Mouse (Mus musculus): ENCODE measurements at regions not wholly inside any gene's neighbourhood (a gene's known extent, or its start where the extent isn't known, plus 50 kb on each side); places are given as distances from the start of the nearest gene placed in this dataset.

GRCm38 (mm10) chr16:29842071-29842470 is 222.1 kb upstream of the Hes1 start:
- Histone ChIP-seq H3K27me3 (ENCODE audit: control insufficient read depth, insufficient read depth, insufficient read length) (no peaks in the 10 kb centered on the region), H3K4me2 (ENCODE audit: low read depth) (no peak overlapping the region), H3K79me2 (ENCODE audit: control insufficient read depth, insufficient read depth) (no peaks in the 10 kb centered on the region), H3K36me3 (ENCODE audit: control insufficient read depth, insufficient read depth) (no peaks in the 10 kb centered on the region), H3ac (ENCODE audit: control insufficient read depth, insufficient read length) (no peak overlapping the region), H3K4me3 (no peak overlapping the region)
- TF ChIP-seq MAX (IDR thresholded peaks at IDR 0.05; ENCODE audit: low read depth) = no peak

DNA sequence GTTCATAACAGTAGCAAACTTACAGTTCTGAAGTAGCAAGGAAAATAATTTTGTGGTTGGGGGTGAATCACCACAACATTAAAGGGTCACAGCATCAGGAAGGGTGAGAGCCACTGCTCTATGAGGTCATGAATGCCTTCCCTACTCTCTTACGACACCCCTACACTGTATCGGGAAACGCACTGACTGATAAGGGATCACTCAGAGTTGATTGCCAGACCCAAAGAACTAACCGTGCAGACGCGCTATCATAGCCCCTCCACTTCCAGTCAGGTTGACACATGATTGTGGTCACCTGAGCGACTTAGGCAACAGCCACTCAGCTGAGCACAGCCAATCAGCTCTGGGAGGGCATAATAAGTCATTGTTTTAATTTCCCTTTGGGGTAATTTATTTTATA is 220.7 kb upstream of the Hes1 start:
- no peak overlapping the region for H3K4me2 ChIP-seq (ENCODE audit: low read depth)
- H3ac ChIP-seq (ENCODE audit: control insufficient read depth, insufficient read length) = no peak overlapping the region
- H3K36me3 ChIP-seq (ENCODE audit: control insufficient read depth, insufficient read depth) = no peaks in the 10 kb centered on the region
- no peak for TF ChIP-seq TCF12 (IDR thresholded peaks at IDR 0.05; ENCODE audit: insufficient read depth, poor library complexity, severe bottlenecking)
- no peak for TF ChIP-seq POLR2AphosphoS2 (IDR thresholded peaks at IDR 0.05; ENCODE audit: insufficient read length, low read depth)
- no peak for TF ChIP-seq E2F4 (IDR thresholded peaks at IDR 0.05; ENCODE audit: insufficient read depth)
- no peak for TF ChIP-seq SRF (IDR thresholded peaks at IDR 0.05; ENCODE audit: control insufficient read depth, insufficient read length, low read depth)
- TF ChIP-seq CEBPB (IDR thresholded peaks at IDR 0.05; ENCODE audit: insufficient read depth, poor library complexity, severe bottlenecking) = no peak
- no peak for TF ChIP-seq MYOD1 (IDR thresholded peaks at IDR 0.05; ENCODE audit: control insufficient read depth in 1 of 3, insufficient read length in 2 of 3, low read depth in 2 of 3)
- TF ChIP-seq TCF3 (IDR thresholded peaks at IDR 0.05; ENCODE audit: insufficient read length, low read depth) = no peak
- no peak for TF ChIP-seq USF1 (IDR thresholded peaks at IDR 0.05; ENCODE audit: low read depth)
- no peaks in the 10 kb centered on the region for H3K79me2 ChIP-seq (ENCODE audit: control insufficient read depth, insufficient read depth)
- H3K27me3 ChIP-seq (ENCODE audit: control insufficient read depth, insufficient read depth, insufficient read length) = no peaks in the 10 kb centered on the region
- no peak overlapping the region for H3K4me3 ChIP-seq

- no peak overlapping the region for H3K4me2 ChIP-seq (ENCODE audit: low read depth)
- H3K27me3 ChIP-seq (ENCODE audit: control insufficient read depth, insufficient read depth, insufficient read length) = no peaks in the 10 kb centered on the region
- H3ac ChIP-seq (ENCODE audit: control insufficient read depth, insufficient read length) = no peak overlapping the region
- TF ChIP-seq TCF3 (IDR thresholded peaks at IDR 0.05; ENCODE audit: insufficient read length, low read depth) (no peak), MYOG (IDR thresholded peaks at IDR 0.05; ENCODE audit: control insufficient read depth in 1 of 3, insufficient read depth in 1 of 3, insufficient read length in 2 of 3, low read depth in 2 of 3) (no peak), POLR2A (IDR thresholded peaks at IDR 0.05; ENCODE audit: insufficient read length, low read depth) (no peak), E2F4 (IDR thresholded peaks at IDR 0.05; ENCODE audit: insufficient read depth) (no peak), MYOD1 (IDR thresholded peaks at IDR 0.05; ENCODE audit: control insufficient read depth in 1 of 3, insufficient read length in 2 of 3, low read depth in 2 of 3) (no peak), MAX (IDR thresholded peaks at IDR 0.05; ENCODE audit: low read depth) (no peak), CEBPB (IDR thresholded peaks at IDR 0.05; ENCODE audit: insufficient read depth, poor library complexity, severe bottlenecking) (no peak), REST (IDR thresholded peaks at IDR 0.05; ENCODE audit: insufficient read depth, insufficient read length) (no peak), USF1 (IDR thresholded peaks at IDR 0.05; ENCODE audit: low read depth) (no peak), TCF12 (IDR thresholded peaks at IDR 0.05; ENCODE audit: insufficient read depth, poor library complexity, severe bottlenecking) (no peak), POLR2AphosphoS2 (IDR thresholded peaks at IDR 0.05; ENCODE audit: insufficient read length, low read depth) (no peak), SRF (IDR thresholded peaks at IDR 0.05; ENCODE audit: control insufficient read depth, insufficient read length, low read depth) (no peak)
- no peaks in the 10 kb centered on the region for H3K79me2 ChIP-seq (ENCODE audit: control insufficient read depth, insufficient read depth)
- H3K36me3 ChIP-seq (ENCODE audit: control insufficient read depth, insufficient read depth) = no peaks in the 10 kb centered on the region
- no peak overlapping the region for H3K4me3 ChIP-seq
Measured at GRCm38 (mm10) chr16:29844706-29845596, 219.2 kb upstream of the Hes1 start.

- Histone ChIP-seq H3K4me2 (ENCODE audit: low read depth) (no peak overlapping the region), H3K36me3 (ENCODE audit: control insufficient read depth, insufficient read depth) (no peaks in the 10 kb centered on the region), H3ac (ENCODE audit: control insufficient read depth, insufficient read length) (no peak overlapping the region), H3K27me3 (ENCODE audit: control insufficient read depth, insufficient read depth, insufficient read length) (no peaks in the 10 kb centered on the region), H3K79me2 (ENCODE audit: control insufficient read depth, insufficient read depth) (no peaks in the 10 kb centered on the region), H3K4me3 (no peak overlapping the region)
- TF ChIP-seq MYOD1 (IDR thresholded peaks at IDR 0.05; ENCODE audit: control insufficient read depth in 1 of 3, insufficient read length in 2 of 3, low read depth in 2 of 3) (no peak), CEBPB (IDR thresholded peaks at IDR 0.05; ENCODE audit: insufficient read depth, poor library complexity, severe bottlenecking) (no peak), TCF12 (IDR thresholded peaks at IDR 0.05; ENCODE audit: insufficient read depth, poor library complexity, severe bottlenecking) (no peak), E2F4 (IDR thresholded peaks at IDR 0.05; ENCODE audit: insufficient read depth) (no peak), TCF3 (IDR thresholded peaks at IDR 0.05; ENCODE audit: insufficient read length, low read depth) (no peak), SRF (IDR thresholded peaks at IDR 0.05; ENCODE audit: control insufficient read depth, insufficient read length, low read depth) (no peak), POLR2A (IDR thresholded peaks at IDR 0.05; ENCODE audit: insufficient read length, low read depth) (no peak), REST (IDR thresholded peaks at IDR 0.05; ENCODE audit: insufficient read depth, insufficient read length) (no peak), MAX (IDR thresholded peaks at IDR 0.05; ENCODE audit: low read depth) (no peak), USF1 (IDR thresholded peaks at IDR 0.05; ENCODE audit: low read depth) (no peak), MYOG (IDR thresholded peaks at IDR 0.05; ENCODE audit: control insufficient read depth in 1 of 3, insufficient read depth in 1 of 3, insufficient read length in 2 of 3, low read depth in 2 of 3) (no peak), POLR2AphosphoS2 (IDR thresholded peaks at IDR 0.05; ENCODE audit: insufficient read length, low read depth) (no peak)
Measured at GRCm38 (mm10) chr16:29845597-29845986, 218.6 kb upstream of the Hes1 start.

DNA sequence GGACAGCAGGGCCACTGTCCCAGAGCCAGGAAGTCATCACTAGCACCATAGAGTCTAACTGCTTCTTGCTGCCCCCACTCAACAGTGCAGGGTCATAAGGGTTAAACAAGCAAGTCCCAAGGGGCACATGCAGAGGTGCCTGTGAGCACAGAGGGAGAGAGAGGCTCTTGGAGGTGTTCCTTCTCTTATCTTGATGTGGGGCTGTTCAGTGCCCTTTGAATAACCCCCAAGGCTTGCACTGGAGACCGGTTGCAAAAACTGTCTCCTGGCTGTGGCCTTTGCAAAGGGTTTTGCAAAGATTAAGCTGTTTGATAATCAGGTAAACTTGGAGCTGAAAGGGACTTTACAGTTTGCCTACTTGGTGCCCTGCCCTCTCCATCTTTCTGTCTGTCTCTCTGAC is 217.1 kb upstream of the Hes1 start:
- H3ac ChIP-seq (ENCODE audit: control insufficient read depth, insufficient read length) = no peak overlapping the region
- no peak overlapping the region for H3K4me2 ChIP-seq (ENCODE audit: low read depth)
- no peaks in the 10 kb centered on the region for H3K79me2 ChIP-seq (ENCODE audit: control insufficient read depth, insufficient read depth)
- no peak for TF ChIP-seq USF1 (IDR thresholded peaks at IDR 0.05; ENCODE audit: low read depth)
- no peak for TF ChIP-seq SRF (IDR thresholded peaks at IDR 0.05; ENCODE audit: control insufficient read depth, insufficient read length, low read depth)
- no peak for TF ChIP-seq MAX (IDR thresholded peaks at IDR 0.05; ENCODE audit: low read depth)
- no peak for TF ChIP-seq POLR2AphosphoS2 (IDR thresholded peaks at IDR 0.05; ENCODE audit: insufficient read length, low read depth)
- no peak for TF ChIP-seq POLR2A (IDR thresholded peaks at IDR 0.05; ENCODE audit: insufficient read length, low read depth)
- TF ChIP-seq TCF12 (IDR thresholded peaks at IDR 0.05; ENCODE audit: insufficient read depth, poor library complexity, severe bottlenecking) = no peak
- TF ChIP-seq CEBPB (IDR thresholded peaks at IDR 0.05; ENCODE audit: insufficient read depth, poor library complexity, severe bottlenecking) = no peak
- no peak for TF ChIP-seq MYOG (IDR thresholded peaks at IDR 0.05; ENCODE audit: control insufficient read depth in 1 of 3, insufficient read depth in 1 of 3, insufficient read length in 2 of 3, low read depth in 2 of 3)
- TF ChIP-seq MYOD1 (IDR thresholded peaks at IDR 0.05; ENCODE audit: control insufficient read depth in 1 of 3, insufficient read length in 2 of 3, low read depth in 2 of 3) = no peak
- no peak overlapping the region for H3K4me3 ChIP-seq
- H3K36me3 ChIP-seq (ENCODE audit: control insufficient read depth, insufficient read depth) = no peaks in the 10 kb centered on the region
- H3K27me3 ChIP-seq (ENCODE audit: control insufficient read depth, insufficient read depth, insufficient read length) = no peaks in the 10 kb centered on the region
